Mouse (Mus musculus) kidney, postnatal 0 days (tissue): ENCODE measurements around the gene Zdhhc9. TPM values are rescaled to one million over a fixed set of nuclear protein-coding genes. Genes with fewer than 3 reads are reported as not detected.

Experiments used
- ATAC-seq: fragments of 200-750 bp; cut with Nextera tagmentation; replicated peaks from 2 replicates; pipeline ENCODE4 v1.8.0; 2017; ENCODE audit warnings: low read depth, moderate number of reproducible peaks, moderate TSS enrichment, moderate library complexity; ENCODE audit not compliant: low FRiP score
- DNase-seq: peaks from one replicate; pipeline ENCODE4 v3.0.0-alpha.2; 2016; ENCODE audit warnings: low spot score
- H3K27ac ChIP-seq: fragments of 300-500 bp; sonication (generic); 2 replicates; pipeline ENCODE4 v1.5.1; 2014; ENCODE audit warnings: mild to moderate bottlenecking
- H3K27me3 ChIP-seq: fragments of 300-500 bp; sonication (generic); 2 replicates; pipeline ENCODE4 v1.6.1; 2014; ENCODE audit warnings: low read length, mixed read lengths; ENCODE audit not compliant: insufficient read depth
- H3K36me3 ChIP-seq: fragments of 300-500 bp; sonication (generic); 2 replicates; pipeline ENCODE4 v1.6.1; 2014; ENCODE audit warnings: low read length, mixed read lengths; ENCODE audit not compliant: insufficient read depth
- H3K4me1 ChIP-seq: fragments of 300-500 bp; sonication (generic); replicated peaks from 2 replicates; pipeline ENCODE4 v1.6.1; 2014; ENCODE audit warnings: antibody characterized with exemption, low read length, mixed read lengths; ENCODE audit not compliant: insufficient read depth
- H3K4me2 ChIP-seq: fragments of 300-500 bp; sonication (generic); 2 replicates; pipeline ENCODE4 v1.6.1; 2014; ENCODE audit warnings: mild to moderate bottlenecking, low read length, moderate library complexity, mixed read lengths
- H3K4me3 ChIP-seq: fragments of 300-500 bp; sonication (generic); replicated peaks from 2 replicates; pipeline ENCODE4 v1.5.1; 2014; ENCODE audit warnings: low read depth, low read length
- H3K9ac ChIP-seq: fragments of 300-500 bp; sonication (generic); 2 replicates; pipeline ENCODE4 v1.6.1; 2014; ENCODE audit warnings: low read depth, low read length
- H3K9me3 ChIP-seq: fragments of 300-500 bp; sonication (generic); replicated peaks from 2 replicates; pipeline ENCODE4 v1.6.1; 2016; ENCODE audit warnings: low read length, inconsistent platforms, mixed read lengths
- CTCF ChIP-seq: IDR thresholded peaks from 2 replicates; pipeline ENCODE4 v1.5.1; 2016; ENCODE audit warnings: antibody characterized with exemption, low read depth, mild to moderate bottlenecking, moderate library complexity
- WGBS: fragments of 180-500 bp; shearing (Covaris S2); extraction: QIAGEN DNeasy Blood & Tissue Kit; methylation state at CpG from one replicate; pipeline ENCODE4 v1.1.7; 2014; 5-methylcytosine and 5-hydroxymethylcytosine counted together
- polyA plus RNA-seq: library from polyadenylated mRNA; unstranded; fragments of >200 nt; fragmentation: Nextera tagmentation; extraction: Ambion mirVana; gene quantifications from 2 replicates; pipeline ENCODE4 v1.2.1, GENCODE M21; 2015

Gene Zdhhc9
- polyA plus RNA-seq, 1 experiment from 2014 or later = 3.8 TPM

DNA sequence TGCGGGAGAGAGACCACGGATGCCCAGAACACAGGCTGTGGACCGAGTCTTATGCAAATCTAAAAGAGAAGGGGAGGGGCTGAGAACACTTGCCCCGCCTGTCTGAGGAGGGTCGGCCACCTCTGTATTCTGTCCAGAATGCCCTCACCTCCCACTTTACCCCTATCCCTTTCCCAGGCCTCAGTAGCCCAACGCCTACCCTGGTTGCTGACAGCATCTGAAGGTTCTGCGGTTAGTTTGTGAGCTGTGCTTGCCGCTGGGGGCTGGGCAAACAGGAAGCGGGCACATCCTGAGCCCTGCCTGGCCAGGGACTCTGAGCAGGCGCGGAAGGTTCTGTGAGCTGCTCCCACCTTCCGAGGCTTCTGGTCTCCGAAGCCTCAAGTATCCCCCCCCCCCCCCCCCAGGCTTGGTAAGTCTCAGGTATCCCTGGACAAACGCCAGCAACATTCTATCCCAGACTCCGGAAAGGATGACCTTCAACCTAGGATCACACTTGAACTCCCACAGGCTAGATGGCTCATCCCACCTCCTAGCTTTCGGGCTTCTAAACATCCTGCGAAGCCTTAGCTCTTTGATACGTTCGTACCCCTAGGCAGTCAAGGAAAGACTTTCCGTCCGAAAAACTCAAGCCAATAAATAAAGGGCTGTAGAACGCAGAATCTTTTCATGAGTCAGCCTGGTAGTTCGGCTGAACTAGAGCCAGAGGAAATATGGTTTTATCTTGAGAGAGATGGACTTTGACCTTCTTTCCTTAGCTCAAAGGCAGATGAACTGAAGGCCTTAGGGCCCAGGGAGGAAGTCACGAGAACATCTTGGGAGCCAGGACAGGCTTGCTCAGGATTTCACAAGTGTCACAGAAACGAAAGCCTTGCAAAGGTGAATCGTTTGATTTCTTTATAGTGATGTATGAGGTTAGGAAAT, 65.0 kb downstream of the Zdhhc9 start:
- DNase-seq = peak; percentile 19
- Histone ChIP-seq H3K9ac (no peak overlapping the region), H3K27ac (no peak overlapping the region; the same call in 1 of the 2 replicates), H3K4me1 (no peaks in the 10 kb centered on the region), H3K27me3 (no peaks in the 10 kb centered on the region), H3K9me3 (no peaks in the 10 kb centered on the region), H3K4me3 (peak overlapping the region; percentile 14), H3K4me2 (peak overlapping the region; percentile 50), H3K36me3 (no peaks in the 10 kb centered on the region)
- 36% methylated on average over 25 of the region's 26 CpGs for WGBS
- no peak for TF ChIP-seq CTCF
- peak; percentile 75 for ATAC-seq

DNA sequence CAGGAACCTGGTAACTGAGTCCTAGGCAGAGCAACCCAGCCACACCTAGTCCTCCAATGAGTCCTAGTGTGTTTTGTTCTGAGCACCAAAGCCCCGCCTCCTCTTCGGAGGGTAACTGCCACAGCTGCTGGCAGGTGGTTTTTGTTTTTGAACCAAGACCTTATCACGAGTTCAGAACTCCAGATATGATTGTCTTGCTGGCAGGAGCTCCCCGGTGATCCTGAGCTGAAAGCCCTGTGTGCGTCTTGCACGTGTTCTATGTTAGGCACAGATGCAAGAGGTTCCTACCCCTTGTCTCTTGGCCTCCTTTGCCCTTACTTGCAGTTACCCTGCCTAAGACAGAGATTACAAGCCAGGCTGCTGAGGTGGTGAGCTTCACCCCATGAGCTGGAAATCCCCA, 67.2 kb downstream of the Zdhhc9 start:
- H3K27ac ChIP-seq = no peak overlapping the region

DNA sequence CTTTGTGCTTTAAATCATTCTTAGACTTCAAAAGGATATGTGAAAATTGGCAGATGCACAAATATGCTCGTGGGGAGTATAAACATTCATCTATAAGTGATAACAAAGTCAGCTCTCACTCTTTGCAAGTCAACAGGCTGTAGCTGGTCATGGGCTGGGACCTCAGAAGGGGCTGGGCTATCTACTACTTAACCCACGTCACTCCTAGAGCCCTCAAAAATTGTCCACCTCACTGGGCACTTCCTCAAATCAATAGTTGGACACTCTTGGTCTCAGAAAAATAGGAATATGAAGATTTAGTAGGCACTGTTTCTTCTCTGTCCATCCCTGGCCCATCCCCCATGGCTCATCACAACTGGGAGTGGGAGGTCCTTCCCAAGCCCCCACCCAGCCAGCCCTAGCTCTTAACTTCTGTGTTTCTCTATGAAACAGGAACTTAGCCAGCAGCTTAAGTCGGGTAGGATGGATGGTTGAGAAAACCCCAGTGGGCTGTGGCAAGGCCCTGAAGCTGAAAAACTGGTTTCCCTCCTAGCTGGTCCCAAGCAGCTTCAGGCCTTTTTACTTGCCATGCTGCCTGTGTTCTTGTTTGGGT, 68.3 kb downstream of the Zdhhc9 start:
- no peak overlapping the region for H3K4me3 ChIP-seq
- H3K9ac ChIP-seq = no peak overlapping the region
- no peaks in the 10 kb centered on the region for H3K9me3 ChIP-seq
- TF ChIP-seq CTCF = no peak
- no peaks in the 10 kb centered on the region for H3K27me3 ChIP-seq
- H3K4me2 ChIP-seq = no peak overlapping the region
- H3K27ac ChIP-seq = no peak overlapping the region
- no peaks in the 10 kb centered on the region for H3K36me3 ChIP-seq
- H3K4me1 ChIP-seq = no peaks in the 10 kb centered on the region
- DNase-seq (no peak), ATAC-seq (no peak)
- WGBS = 55% methylated on average over 3 of the region's 3 CpGs

More for the DNA sequence above, 67.2 kb downstream of the Zdhhc9 start:
- no peaks in the 10 kb centered on the region for H3K36me3 ChIP-seq
- no peak for ATAC-seq
- no peak for TF ChIP-seq CTCF
- no peaks in the 10 kb centered on the region for H3K27me3 ChIP-seq
- 81% methylated on average over 6 of the region's 6 CpGs for WGBS
- DNase-seq = no peak
- no peak overlapping the region for H3K4me3 ChIP-seq
- no peak overlapping the region for H3K4me2 ChIP-seq
- H3K9me3 ChIP-seq = no peaks in the 10 kb centered on the region
- no peak overlapping the region for H3K9ac ChIP-seq
- no peaks in the 10 kb centered on the region for H3K4me1 ChIP-seq

DNA sequence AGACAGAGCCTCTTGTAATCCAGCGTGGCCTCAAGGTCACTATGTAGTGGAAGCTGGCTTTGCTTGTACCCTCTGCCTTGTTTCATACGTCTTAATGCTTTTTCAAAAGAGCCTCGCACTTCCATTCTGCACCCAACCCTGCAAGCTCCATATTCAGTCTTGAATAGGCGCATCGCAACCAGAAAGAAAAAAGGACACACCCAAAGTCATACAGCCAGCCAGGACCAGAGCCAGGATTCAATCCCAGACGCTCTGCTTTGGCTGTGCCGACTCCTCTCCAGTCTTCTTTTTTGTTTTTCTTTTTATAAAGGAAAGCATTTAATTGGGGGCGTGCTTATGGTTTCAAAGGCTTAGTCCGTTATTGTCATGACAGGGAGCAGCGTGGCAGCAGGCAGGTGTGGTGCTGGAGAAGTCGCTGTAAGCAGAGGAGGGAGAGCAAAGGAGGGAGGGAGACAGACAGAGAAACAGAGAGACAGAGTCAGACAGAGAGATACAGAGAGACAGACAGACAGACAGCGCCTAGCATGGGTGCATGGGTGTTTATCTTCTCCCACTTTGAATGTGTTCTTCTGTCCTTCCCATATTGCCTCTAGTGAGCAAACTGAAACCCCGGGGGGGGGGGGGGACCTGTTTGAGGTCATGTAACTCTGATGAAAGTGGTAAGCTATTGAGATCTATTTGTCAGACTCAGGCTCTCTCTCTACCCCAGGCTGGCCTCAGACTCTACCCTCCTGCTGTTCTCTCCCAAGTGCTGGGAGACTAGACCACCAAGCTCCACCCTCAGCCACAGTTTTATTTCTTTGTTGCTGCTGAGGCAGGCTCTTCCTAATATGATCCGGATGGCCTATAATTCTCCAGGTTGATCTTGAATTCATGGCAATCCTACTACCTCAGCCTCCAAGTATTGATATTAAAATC, 69.1 kb downstream of the Zdhhc9 start:
- ATAC-seq (no peak), DNase-seq (no peak)
- H3K9ac ChIP-seq = no peak overlapping the region
- TF ChIP-seq CTCF = no peak
- no peaks in the 10 kb centered on the region for H3K27me3 ChIP-seq
- H3K36me3 ChIP-seq = no peaks in the 10 kb centered on the region
- H3K4me2 ChIP-seq = no peak overlapping the region
- no peaks in the 10 kb centered on the region for H3K4me1 ChIP-seq
- no peaks in the 10 kb centered on the region for H3K9me3 ChIP-seq
- 64% methylated on average over 14 of the region's 14 CpGs for WGBS
- no peak overlapping the region for H3K4me3 ChIP-seq
- no peak overlapping the region for H3K27ac ChIP-seq

DNA sequence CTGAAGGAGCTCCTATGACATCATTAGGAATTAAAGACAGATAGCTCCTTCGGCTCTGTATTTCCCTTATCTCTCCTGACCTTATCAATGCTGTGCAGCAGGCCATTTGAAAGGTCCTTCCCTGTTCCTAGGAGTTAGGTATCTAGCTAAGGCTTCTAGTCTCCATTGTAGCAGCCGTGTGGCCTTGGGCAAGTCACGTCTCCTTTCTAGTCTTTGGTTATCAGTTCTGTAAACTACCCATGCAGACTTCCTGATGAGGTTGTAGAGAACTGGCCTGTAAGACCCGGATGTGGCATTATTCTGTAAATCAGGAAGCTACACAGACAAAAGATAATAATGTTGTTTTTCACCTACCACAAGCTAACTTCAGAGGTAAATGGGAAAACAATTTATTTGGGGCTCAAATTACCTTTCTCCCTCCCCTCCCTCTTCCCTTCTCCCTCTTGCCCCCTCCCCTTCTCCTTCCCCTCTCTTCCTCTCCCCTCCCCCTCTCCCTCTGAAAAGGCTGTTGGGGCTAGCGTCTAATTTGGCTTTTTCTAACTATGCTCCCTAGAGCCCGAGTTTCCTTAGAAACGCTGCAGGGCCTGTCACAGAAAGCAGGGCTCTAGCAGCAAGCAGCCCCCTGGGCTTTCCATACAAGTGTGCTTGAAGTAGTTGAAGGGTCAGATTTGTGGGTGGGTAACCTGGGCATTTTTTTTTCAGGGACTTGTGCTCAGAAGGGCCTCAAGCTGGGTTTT, 70.0 kb downstream of the Zdhhc9 start:
- H3K9ac ChIP-seq = no peak overlapping the region
- H3K4me3 ChIP-seq = no peak overlapping the region
- no peaks in the 10 kb centered on the region for H3K4me1 ChIP-seq
- H3K36me3 ChIP-seq = no peaks in the 10 kb centered on the region
- no peaks in the 10 kb centered on the region for H3K27me3 ChIP-seq
- no peaks in the 10 kb centered on the region for H3K9me3 ChIP-seq
- DNase-seq (no peak), ATAC-seq (no peak)
- TF ChIP-seq CTCF = no peak
- no peak overlapping the region for H3K27ac ChIP-seq
- no peak overlapping the region for H3K4me2 ChIP-seq
- WGBS = 53% methylated on average over 7 of the region's 7 CpGs

DNA sequence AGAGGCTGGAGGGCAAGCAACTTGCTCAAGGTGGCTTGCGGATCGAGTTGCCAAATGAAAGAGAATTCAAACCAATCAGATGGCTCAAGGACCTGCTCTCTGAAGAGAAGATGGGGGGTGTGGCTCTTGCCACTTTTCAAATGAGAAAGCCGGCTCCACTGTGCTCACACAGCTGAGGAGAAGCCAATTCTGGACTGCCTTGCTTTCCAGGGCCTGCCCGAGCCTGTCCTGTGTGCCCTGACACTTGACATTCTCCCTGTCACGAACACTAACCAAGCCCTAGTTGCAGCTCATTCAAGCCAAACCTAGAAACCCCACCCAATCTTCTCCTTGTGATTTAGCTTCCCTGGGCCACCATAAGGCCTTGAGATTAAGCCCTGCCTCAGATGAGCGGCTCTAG, 70.7 kb downstream of the Zdhhc9 start:
- no peak for ATAC-seq
- no peaks in the 10 kb centered on the region for H3K27me3 ChIP-seq

More for the DNA sequence above, 70.7 kb downstream of the Zdhhc9 start:
- WGBS = 69% methylated on average over 6 of the region's 6 CpGs
- H3K36me3 ChIP-seq = no peaks in the 10 kb centered on the region
- DNase-seq = no peak
- no peak overlapping the region for H3K4me3 ChIP-seq
- no peaks in the 10 kb centered on the region for H3K4me1 ChIP-seq
- no peak overlapping the region for H3K27ac ChIP-seq
- H3K9me3 ChIP-seq = no peaks in the 10 kb centered on the region
- no peak overlapping the region for H3K4me2 ChIP-seq
- TF ChIP-seq CTCF = no peak
- no peak overlapping the region for H3K9ac ChIP-seq
